Mouse (Mus musculus): ENCODE results near the gene Galnt10.

GRCm38 (mm10) chr11:57701193-57701925, 56.1 kb downstream of the Galnt10 start:
- TF ChIP-seq CTCF (IDR thresholded peaks at IDR 0.05; ENCODE audit: low read depth, low read length) (no peak), EP300 (IDR thresholded peaks at IDR 0.05; ENCODE audit: insufficient read depth, low read depth, low read length) (no peak)

Data from ES-Bruce4 (cell line).